Mouse (Mus musculus) hindbrain, embryonic 11.5 days (tissue): ENCODE measurements around the gene Nek6. TPM values are rescaled to one million over a fixed set of nuclear protein-coding genes. Genes with fewer than 3 reads are reported as not detected.
A peak's percentile ranks its signal among the peaks of the same experiment; 100 is the strongest.

ENCODE experiments used
- ATAC-seq: fragments of 200-750 bp; cut with Nextera tagmentation; 2 replicates; pipeline ENCODE4 v1.8.0; 2017; ENCODE audit warnings: mild to moderate bottlenecking, moderate TSS enrichment, moderate library complexity; ENCODE audit not compliant: low FRiP score
- DNase-seq: peaks from one replicate; pipeline ENCODE4 v3.0.0-alpha.2; 2015; ENCODE audit warnings: low spot score
- H3K27ac ChIP-seq: fragments of 300-500 bp; sonication (generic); 2 replicates; pipeline ENCODE4 v1.5.1; 2014; ENCODE audit warnings: mild to moderate bottlenecking, low read depth, low read length
- H3K27me3 ChIP-seq: fragments of 300-500 bp; sonication (generic); 2 replicates; pipeline ENCODE4 v1.6.1; 2014; ENCODE audit warnings: mild to moderate bottlenecking, low read length, moderate library complexity, mixed read lengths; ENCODE audit not compliant: control insufficient read depth, insufficient read depth
- H3K36me3 ChIP-seq: fragments of 300-500 bp; sonication (generic); 2 replicates; pipeline ENCODE4 v1.6.1; 2014; ENCODE audit warnings: mild to moderate bottlenecking, low read length, moderate library complexity, mixed read lengths; ENCODE audit not compliant: control insufficient read depth, insufficient read depth
- H3K4me1 ChIP-seq: fragments of 300-500 bp; sonication (generic); replicated peaks from 2 replicates; pipeline ENCODE4 v1.6.1; 2014; ENCODE audit warnings: low read length, mixed read lengths; ENCODE audit not compliant: control insufficient read depth, insufficient read depth
- H3K4me2 ChIP-seq: fragments of 300-500 bp; sonication (generic); replicated peaks from 2 replicates; pipeline ENCODE4 v1.6.1; 2014; ENCODE audit warnings: mild to moderate bottlenecking, low read depth, low read length
- H3K4me3 ChIP-seq: fragments of 300-500 bp; sonication (generic); 2 replicates; pipeline ENCODE4 v1.5.1; 2014; ENCODE audit warnings: low read depth, low read length
- H3K9ac ChIP-seq: fragments of 300-500 bp; sonication (generic); 2 replicates; pipeline ENCODE4 v1.6.1; 2014; ENCODE audit warnings: low read depth, low read length
- H3K9me3 ChIP-seq: fragments of 300-500 bp; sonication (generic); 2 replicates; pipeline ENCODE4 v1.6.1; 2016; ENCODE audit warnings: low read length; ENCODE audit not compliant: control insufficient read depth
- WGBS: fragments of 180-500 bp; shearing (Covaris S2); extraction: QIAGEN DNeasy Blood & Tissue Kit; methylation state at CpG from one replicate; pipeline ENCODE4 v1.1.7; 2014; 5-methylcytosine and 5-hydroxymethylcytosine counted together
- polyA plus RNA-seq: library from polyadenylated mRNA; unstranded; fragments of >200 nt; fragmentation: Nextera tagmentation; extraction: Ambion mirVana; gene quantifications from 2 replicates; pipeline ENCODE4 v1.2.1, GENCODE M21; 2014

The Nek6 gene
- polyA plus RNA-seq, 1 experiment from 2014 or later: 87.8 TPM

DNA sequence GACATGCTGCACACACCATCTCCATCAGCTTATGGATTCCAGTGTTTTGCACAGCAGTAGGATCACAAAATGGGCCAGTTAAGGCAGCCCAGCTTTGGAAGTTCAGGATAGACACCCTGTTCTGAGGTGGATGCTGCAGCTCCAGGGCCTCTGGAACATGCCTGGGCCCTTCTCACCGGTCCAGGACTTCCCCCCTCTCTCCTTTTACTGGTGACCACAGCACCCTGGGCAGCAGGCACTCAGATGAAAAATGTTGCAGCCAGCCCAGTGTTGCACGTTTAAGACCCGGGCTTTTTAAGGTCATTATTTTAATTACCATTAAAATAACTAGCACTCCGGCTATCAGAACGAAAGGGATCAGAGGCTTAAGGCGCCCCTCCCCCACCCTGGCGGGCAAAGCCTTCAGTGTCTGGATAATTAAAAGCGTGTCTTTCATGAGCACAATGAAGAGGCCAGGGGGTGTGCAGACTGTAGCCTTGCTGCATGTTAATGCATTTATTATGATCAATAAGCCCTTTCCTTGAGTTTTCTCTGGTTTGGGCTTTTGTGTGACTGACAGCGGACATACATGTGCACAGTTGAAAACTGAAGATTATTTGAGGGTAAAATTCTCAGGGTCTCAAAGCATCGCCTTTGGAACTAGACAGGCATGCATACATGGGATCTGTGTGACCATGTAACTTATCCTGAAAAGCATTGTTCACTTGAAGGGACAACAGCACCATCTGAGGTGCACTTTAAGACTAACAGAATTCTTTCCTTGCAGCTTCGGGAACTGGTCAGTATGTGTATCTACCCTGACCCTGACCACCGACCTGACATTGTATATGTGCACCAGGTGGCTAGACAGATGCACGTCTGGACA, 73.3 kb downstream of the Nek6 start:
- ATAC-seq: peak; percentile 88
- DNase-seq: peak; percentile 81
- H3K27ac ChIP-seq: peak overlapping the region; percentile 87
- WGBS: 27% methylated on average over 13 of the region's 13 CpGs
- no peak overlapping the region for H3K4me3 ChIP-seq
- no peaks in the 10 kb centered on the region for H3K9me3 ChIP-seq
- H3K27me3 ChIP-seq: no peaks in the 10 kb centered on the region
- no peak overlapping the region; the same call in 1 of the 2 replicates for H3K4me2 ChIP-seq
- peak overlapping the region; percentile 35; the same call in 1 of the 2 replicates for H3K9ac ChIP-seq
- peaks cover 21% of the 10 kb centered on the region for H3K4me1 ChIP-seq
- H3K36me3 ChIP-seq: peaks cover 3% of the 10 kb centered on the region; the same call in 1 of the 2 replicates

DNA sequence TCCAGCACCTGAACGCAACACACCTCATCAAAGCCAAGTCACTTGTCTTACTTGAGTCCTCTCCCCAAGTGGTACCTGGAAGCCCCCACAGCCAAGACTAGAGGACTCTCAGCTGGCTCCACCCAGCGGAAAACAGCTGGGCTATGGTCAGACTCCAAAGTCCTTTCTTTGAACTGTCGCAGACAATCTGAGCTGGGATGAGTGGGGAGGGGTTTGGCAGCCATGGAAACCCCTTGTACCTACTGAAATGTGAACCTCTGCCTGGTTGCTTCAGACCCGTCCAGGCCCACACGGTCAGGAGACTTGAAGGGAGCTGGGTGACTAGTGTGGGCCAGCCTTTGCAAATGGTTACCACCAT, 73.9 kb downstream of the Nek6 start:
- Histone ChIP-seq H3K4me1 (peaks cover 19% of the 10 kb centered on the region), H3K4me3 (no peak overlapping the region), H3K36me3 (peaks cover 7% of the 10 kb centered on the region; the same call in 1 of the 2 replicates), H3K4me2 (no peak overlapping the region), H3K9ac (no peak overlapping the region), H3K27me3 (no peaks in the 10 kb centered on the region), H3K9me3 (no peaks in the 10 kb centered on the region), H3K27ac (peak overlapping the region; percentile 85)
- ATAC-seq (peak; percentile 74), DNase-seq (peak; percentile 74)
- WGBS: 39% methylated on average over 5 of the region's 5 CpGs

DNA sequence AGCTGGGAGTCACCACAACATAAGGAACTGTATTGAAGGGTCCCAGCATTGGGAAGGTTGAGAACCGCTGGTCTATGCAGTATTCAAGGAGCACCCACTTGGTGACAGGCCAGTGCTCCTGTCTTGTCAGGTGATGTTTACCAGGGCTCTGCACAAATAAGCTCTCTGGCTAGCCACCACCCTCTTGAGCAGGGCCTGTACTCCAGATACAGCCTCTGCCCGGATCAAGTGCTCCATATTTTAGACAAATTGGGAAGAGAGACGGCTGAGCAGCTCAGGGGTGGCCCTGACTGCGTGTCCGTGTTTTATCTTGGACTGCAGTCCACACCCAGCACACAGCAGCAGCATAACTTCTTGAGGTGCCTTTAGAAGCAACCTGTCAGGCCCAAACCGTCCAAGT, 75.3 kb downstream of the Nek6 start:
- Histone ChIP-seq H3K27me3 (no peaks in the 10 kb centered on the region), H3K4me1 (peaks cover 19% of the 10 kb centered on the region), H3K9ac (no peak overlapping the region), H3K27ac (no peak overlapping the region), H3K4me2 (no peak overlapping the region), H3K4me3 (no peak overlapping the region), H3K9me3 (no peaks in the 10 kb centered on the region), H3K36me3 (peaks cover 9% of the 10 kb centered on the region; the same call in 1 of the 2 replicates)
- no peak for DNase-seq
- no peak for ATAC-seq
- 85% methylated on average over 6 of the region's 6 CpGs for WGBS

DNA sequence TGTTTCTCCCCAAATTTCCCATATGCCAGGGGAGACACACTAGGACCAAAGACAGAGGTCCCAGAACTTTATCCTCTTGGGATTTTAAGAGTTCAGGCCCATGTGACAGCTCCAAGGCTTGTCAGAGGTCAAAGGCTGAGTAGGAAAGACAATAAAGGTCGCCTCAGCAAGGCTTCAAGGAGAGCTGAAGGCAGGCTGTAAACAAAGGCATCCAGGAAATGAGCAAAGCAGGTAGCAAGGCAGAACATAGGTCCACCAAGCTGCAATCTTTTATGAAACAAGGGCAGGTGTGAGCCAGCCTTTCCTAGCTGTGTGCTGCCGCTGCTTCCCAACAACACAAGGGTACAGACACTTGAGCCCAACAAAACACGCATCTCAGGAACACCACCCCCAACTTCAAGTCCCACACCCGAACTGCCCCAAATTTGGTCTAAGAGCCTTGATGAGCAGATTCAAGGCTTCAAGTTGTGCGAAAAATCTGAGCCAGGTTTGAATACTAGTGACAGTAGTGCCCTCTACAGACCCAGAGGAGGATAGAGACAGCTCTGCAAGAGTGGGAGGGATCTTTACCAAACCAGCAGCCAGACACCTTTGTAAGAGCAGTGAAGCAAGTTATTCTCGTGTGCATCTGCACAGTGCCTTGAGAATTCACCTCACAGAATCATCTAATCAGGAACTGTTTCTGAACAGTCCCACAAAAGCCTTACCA, 80.5 kb downstream of the Nek6 start:
- H3K4me1 ChIP-seq: no peaks in the 10 kb centered on the region
- no peak overlapping the region for H3K4me3 ChIP-seq
- H3K9ac ChIP-seq: no peak overlapping the region
- no peak overlapping the region for H3K4me2 ChIP-seq
- DNase-seq: peak; percentile 30
- H3K36me3 ChIP-seq: peaks cover 9% of the 10 kb centered on the region; the same call in 1 of the 2 replicates
- 74% methylated on average over 6 of the region's 6 CpGs for WGBS
- no peak for ATAC-seq
- H3K9me3 ChIP-seq: no peaks in the 10 kb centered on the region
- H3K27ac ChIP-seq: 0 out of 2 replicates have a peak overlapping the region, but pooled peaks have one; percentile 4
- H3K27me3 ChIP-seq: no peaks in the 10 kb centered on the region

DNA sequence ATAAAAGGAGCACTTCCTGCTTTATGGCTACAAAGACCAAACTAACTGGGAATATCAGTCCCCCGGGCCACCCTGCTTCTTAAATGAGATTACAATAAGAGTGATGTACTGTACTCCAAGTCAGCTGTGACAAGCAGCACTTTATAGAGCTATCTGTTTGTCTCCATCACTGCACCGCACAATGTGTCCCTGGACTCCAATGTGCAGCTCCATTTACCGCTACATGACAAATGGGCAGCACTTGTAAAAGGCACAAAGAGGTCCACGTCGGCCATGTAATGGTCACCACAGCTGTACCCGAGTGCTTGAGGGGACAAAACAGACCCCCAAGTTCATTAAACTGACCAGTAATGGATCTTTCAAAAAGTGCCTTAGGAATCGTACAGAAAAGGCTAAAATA, 83.4 kb downstream of the Nek6 start:
- DNase-seq: no peak
- no peaks in the 10 kb centered on the region for H3K27me3 ChIP-seq
- no peak overlapping the region for H3K9ac ChIP-seq
- H3K4me3 ChIP-seq: no peak overlapping the region
- 74% methylated on average over 7 of the region's 7 CpGs for WGBS
- no peaks in the 10 kb centered on the region for H3K9me3 ChIP-seq
- no peak overlapping the region for H3K4me2 ChIP-seq
- no peak overlapping the region for H3K27ac ChIP-seq
- H3K36me3 ChIP-seq: 0 out of 2 replicates have a peak, but pooled peaks cover 6% of the 10 kb centered on the region
- peak; percentile 67; the same call in 1 of the 2 replicates for ATAC-seq
- no peaks in the 10 kb centered on the region for H3K4me1 ChIP-seq

DNA sequence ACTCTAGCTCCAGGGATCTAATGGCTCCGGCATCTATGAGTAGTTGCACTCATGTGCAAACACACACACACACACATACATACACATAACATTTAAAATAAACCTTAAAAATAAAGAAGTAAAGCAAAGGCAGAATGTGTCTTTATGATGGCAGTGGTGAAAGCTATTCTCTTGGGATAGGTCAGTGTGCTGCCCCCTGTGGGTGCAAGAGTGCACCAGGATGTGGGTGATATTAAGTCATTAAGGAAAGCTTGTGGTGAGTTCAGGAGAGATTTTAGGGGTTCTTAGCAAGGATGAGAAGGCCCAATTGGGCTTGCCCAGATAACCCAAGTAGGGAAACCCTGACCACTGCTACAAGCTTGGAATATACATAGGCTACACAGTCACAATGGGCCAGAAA, 86.5 kb downstream of the Nek6 start:
- no peak for ATAC-seq
- Histone ChIP-seq H3K36me3 (no peaks in the 10 kb centered on the region), H3K9me3 (no peaks in the 10 kb centered on the region), H3K4me1 (no peaks in the 10 kb centered on the region), H3K27me3 (no peaks in the 10 kb centered on the region), H3K4me2 (no peak overlapping the region), H3K9ac (no peak overlapping the region), H3K4me3 (no peak overlapping the region), H3K27ac (no peak overlapping the region)
- no peak for DNase-seq
- whole genome bisulfite sequencing: 97% methylated on average over 1 of the region's 1 CpGs

DNA sequence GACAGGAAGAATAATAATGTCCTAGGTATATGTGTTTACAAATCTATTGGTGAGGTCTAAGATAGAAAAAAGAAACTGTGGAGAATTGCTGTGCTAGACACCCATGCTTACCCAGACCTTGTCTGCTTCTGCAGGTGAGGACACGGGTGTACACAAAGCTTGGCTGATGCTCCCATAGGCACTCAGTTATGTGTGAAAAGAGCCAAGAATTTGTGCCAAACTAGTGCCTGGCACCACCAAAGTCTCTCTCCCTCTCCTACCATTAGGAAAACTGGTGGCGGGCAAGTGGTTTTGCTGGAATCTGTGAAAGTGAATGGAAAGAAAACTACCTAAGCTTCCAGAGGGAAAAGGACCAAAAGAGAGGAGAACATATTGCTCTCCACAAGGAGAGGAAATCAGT, 87.0 kb downstream of the Nek6 start:
- H3K4me2 ChIP-seq: no peak overlapping the region
- no peak overlapping the region for H3K4me3 ChIP-seq
- H3K4me1 ChIP-seq: no peaks in the 10 kb centered on the region
- no peak for ATAC-seq
- no peak overlapping the region for H3K27ac ChIP-seq
- WGBS: 97% methylated on average over 2 of the region's 2 CpGs
- H3K9ac ChIP-seq: no peak overlapping the region
- no peak for DNase-seq
- no peaks in the 10 kb centered on the region for H3K36me3 ChIP-seq
- H3K27me3 ChIP-seq: no peaks in the 10 kb centered on the region
- H3K9me3 ChIP-seq: no peaks in the 10 kb centered on the region

- H3K4me1 ChIP-seq: no peaks in the 10 kb centered on the region
- H3K9me3 ChIP-seq: no peaks in the 10 kb centered on the region
- no peak overlapping the region for H3K4me3 ChIP-seq
- H3K27ac ChIP-seq: no peak overlapping the region
- no peaks in the 10 kb centered on the region for H3K27me3 ChIP-seq
- no peak for DNase-seq
- H3K36me3 ChIP-seq: no peaks in the 10 kb centered on the region
- H3K4me2 ChIP-seq: no peak overlapping the region
- no peak for ATAC-seq
- H3K9ac ChIP-seq: no peak overlapping the region
Measured at GRCm38 (mm10) chr2:38600842-38601241, 89.4 kb downstream of the Nek6 start.
